Mouse (Mus musculus): ENCODE measurements around the gene Ppy. TPM values are rescaled to one million over a fixed set of nuclear protein-coding genes. Genes with fewer than 3 reads are reported as not detected.

Ppy gene
- polyA plus RNA-seq, 1 experiment, result not detected

DNA sequence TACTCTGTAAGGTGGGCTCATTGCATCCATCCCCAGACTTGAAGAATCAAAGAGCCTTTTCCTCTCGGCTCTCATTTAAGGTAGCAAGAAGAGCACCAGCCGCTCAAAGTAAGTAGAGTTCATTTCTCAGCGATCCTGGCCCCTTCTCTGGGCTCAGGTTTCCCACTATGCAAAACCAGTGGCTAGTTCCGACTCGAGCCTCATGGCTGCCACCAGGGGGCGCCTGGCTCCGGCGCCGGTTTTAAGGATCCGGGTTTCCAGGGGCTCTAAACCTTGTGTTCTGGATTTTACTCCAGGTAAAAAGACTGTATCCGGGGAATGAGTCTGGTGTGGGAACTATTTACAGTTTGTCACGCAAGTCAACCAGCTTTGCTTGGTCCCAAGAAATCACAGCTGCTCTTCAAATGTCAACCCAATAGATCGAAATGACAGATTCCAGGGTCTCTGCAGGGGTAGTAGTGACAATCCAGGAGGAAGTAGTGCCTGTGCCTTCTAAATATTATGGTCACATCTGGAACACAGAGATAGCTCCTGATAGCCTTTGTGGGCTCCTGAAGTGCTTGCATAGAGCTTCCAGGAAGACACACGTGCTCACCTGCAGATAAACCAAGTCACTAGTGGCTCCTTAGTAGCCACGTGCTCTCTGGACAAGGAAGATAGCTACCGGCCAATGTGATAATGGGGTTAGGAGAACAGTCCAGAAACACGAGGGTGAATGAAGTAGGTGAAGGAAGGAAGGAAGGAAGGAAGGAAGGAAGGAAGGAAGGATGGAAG lies 1.6 kb upstream of the Ppy start:
- no peak for TF ChIP-seq GATA1 (IDR thresholded peaks at IDR 0.05; ENCODE audit: low read length)

GRCm38 (mm10) chr11:102096887-102097391 lies 4.2 kb downstream of the Ppy start:
- TF ChIP-seq GATA1 (IDR thresholded peaks at IDR 0.05; ENCODE audit: low read length), result no peak

DNA sequence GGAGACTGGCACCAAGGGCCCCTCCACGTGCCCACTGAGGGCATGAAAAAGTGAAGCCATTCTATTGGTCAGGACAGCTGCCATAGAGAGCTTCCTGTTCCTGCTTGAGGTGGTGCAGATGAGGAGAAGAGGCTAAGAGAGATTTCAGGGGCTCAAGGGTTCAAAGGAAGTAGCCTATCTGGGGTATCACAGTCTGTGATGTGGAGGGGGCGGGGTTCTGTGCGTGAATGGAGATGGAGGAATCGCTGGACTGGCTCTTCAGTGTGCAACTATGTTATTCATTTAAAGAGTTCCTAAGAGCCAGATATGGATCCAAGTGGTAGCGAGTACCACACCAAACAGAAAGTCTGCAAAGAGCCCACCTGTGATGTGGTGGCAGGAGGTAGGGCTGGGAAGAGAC lies 4.7 kb downstream of the Ppy start:
- TF ChIP-seq GATA1 (IDR thresholded peaks at IDR 0.05; ENCODE audit: low read length), result no peak

- no peak for TF ChIP-seq GATA1 (IDR thresholded peaks at IDR 0.05; ENCODE audit: low read length)
Observed at GRCm38 (mm10) chr11:102095676-102096075, 5.4 kb downstream of the Ppy start.

DNA sequence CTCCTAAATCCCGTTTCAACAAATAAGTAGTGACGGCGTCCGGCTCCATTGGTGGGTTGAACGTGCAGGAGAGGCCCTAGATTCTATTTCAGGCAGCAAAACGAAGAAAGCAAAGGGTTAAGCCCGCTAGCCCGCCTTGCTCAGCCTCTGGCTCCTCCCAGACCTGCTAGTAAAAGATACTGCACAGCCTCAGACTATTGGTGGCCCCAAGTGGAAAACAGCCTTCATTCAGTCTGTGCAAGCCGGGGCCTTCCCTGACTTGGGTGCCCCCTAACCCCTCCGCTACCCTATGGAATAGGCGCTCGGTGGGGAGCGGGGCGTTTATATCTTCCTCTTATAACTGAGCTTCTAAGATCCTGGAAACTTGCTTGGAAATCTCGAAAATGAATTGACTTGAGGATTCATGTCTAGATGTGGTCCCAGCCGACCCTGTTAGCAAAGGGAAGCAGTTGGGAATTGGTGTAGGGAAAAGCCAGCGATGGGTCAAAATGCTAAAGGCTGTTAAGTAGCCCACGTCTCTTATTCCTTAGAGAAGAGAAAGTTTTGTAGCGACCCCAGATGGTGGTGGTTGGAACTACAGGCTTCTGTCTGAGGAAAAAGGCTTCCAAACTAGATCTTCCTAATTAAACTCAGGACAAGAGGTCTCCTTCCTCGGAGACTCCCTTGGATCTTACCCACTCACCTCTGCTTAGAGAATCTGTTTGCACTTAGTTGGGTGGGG lies 11.9 kb downstream of the Ppy start:
- no peak for TF ChIP-seq GATA1 (IDR thresholded peaks at IDR 0.05; ENCODE audit: low read length)

- no peak for TF ChIP-seq GATA1 (IDR thresholded peaks at IDR 0.05; ENCODE audit: low read length)
Observed at GRCm38 (mm10) chr11:102087931-102088898, 12.9 kb downstream of the Ppy start, which contains the start of gene Mpp2. TSS of gene Mpp2 (minus strand) at chr11:102088515.

DNA sequence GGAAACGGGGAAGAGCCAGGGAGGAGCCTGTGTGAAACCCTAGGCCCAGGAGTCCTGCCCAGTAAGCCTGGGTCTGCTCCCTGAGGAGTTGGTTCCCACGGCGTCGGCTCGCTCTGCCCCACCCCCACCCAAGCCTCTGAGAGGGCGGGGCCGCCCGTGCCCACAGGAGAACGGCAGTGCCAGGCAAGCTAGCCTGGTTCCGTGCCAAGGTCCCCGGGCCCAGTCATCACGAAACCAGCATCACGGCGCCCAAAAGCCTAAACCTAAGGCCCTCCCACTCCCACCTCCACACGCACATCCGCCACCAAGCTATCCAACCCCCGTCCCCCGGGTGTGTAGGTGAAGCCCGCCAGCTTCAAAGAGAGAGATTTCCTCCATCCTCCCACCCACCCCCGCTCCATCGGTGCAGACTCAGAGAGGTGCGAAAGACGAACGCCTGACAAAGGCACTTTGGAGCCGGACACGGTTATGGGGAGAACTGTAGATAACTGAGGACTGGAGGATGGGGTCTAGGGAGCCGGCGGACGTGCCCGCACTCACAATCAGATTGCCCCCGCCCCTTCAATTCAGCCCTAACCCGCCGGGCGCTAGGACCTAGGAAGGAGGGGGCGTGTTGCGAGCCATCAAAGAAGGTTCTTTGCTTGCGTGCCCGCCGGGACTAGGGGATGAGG lies 13.9 kb downstream of the Ppy start:
- no peak for TF ChIP-seq GATA1 (IDR thresholded peaks at IDR 0.05; ENCODE audit: low read length)

- TF ChIP-seq GATA1 (IDR thresholded peaks at IDR 0.05; ENCODE audit: low read length), result no peak
Observed at GRCm38 (mm10) chr11:102086331-102086730, 14.8 kb downstream of the Ppy start.

DNA sequence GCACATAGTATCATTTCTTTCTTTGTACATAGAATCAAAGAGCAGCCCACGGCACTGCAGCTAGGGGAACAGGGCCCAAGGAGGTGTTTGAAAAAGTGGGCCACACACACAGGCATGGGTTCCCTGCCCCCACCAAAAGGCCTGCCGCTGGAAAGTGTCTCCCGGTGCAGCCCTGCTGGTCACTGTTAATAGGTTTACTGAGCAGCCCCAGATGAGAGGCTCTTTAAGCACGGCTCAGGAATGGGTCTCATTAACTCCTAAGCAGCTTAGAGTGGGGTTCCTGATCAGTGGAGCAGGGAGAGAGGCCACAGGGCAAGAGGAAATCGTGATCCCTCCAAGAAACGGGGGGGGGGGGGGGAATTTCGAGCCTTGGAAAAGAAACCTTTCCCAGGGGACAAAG lies 17.0 kb downstream of the Ppy start:
- TF ChIP-seq GATA1 (IDR thresholded peaks at IDR 0.05; ENCODE audit: low read length), result no peak

DNA sequence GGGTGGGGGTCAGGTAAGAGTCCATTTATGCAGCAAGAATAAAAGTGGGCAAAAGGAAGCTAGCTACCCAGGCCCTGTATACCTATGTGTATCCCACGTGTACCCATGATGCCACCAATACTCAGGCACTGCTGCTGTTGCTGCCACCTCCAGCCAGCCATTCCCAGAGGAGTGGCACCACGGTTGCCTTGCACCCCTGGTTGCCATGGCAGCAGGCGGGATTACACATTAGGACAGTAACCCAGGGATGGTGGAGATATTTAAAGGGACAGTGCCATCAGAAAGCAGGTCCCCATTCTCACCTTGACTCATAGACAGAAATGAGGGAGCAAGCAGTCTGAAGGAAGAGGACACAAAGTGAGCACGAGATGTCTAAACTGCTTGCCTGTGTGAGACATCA lies 17.9 kb downstream of the Ppy start:
- no peak for TF ChIP-seq GATA1 (IDR thresholded peaks at IDR 0.05; ENCODE audit: low read length)

GRCm38 (mm10) chr11:102082322-102082721 lies 18.8 kb downstream of the Ppy start:
- TF ChIP-seq GATA1 (IDR thresholded peaks at IDR 0.05; ENCODE audit: low read length), result no peak

DNA sequence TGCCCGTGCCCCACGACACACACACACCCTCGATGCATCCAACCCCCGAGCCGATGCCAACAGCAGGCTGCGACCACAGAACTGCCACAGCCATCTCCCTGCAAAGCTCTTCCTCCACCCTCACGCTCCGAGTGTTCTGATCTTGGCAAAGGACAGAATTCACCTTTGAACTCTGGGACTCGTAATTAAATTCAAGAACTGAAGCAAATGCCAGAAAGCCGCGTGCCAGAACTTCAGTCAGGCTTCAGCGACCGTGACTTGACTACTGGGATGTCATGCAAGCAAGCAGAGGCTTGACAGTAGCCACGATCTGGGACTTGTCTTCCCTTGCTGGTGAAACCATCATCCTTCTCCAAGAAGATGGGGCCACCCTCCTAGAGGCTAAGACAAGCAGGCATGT lies 27.4 kb downstream of the Ppy start:
- TF ChIP-seq GATA1 (IDR thresholded peaks at IDR 0.05; ENCODE audit: low read length), result no peak

- TF ChIP-seq GATA1 (IDR thresholded peaks at IDR 0.05; ENCODE audit: low read length), result no peak
Observed at GRCm38 (mm10) chr11:102072729-102073128, 28.4 kb downstream of the Ppy start.

GRCm38 (mm10) chr11:102070426-102070825 lies 30.7 kb downstream of the Ppy start:
- no peak for TF ChIP-seq GATA1 (IDR thresholded peaks at IDR 0.05; ENCODE audit: low read length)

- TF ChIP-seq GATA1 (IDR thresholded peaks at IDR 0.05; ENCODE audit: low read length), result no peak
Observed at GRCm38 (mm10) chr11:102069633-102070032, 31.5 kb downstream of the Ppy start.

Measured in G1E-ER4 (cell line).